Mouse (Mus musculus): ENCODE data around the gene Defb41. TPM values are rescaled to one million over a fixed set of nuclear protein-coding genes. Genes with fewer than 3 reads are reported as not detected.
"Not testable (repeated sequence)": the region's sequence is repeated elsewhere in the genome, so short reads cannot be mapped to it uniquely, and the experiment has no call there.

Defb41 gene
- not detected for total RNA-seq (2021)
- long read RNA-seq, experiment 1 = 0 reads
- long read RNA-seq, experiment 2 = 0 reads

DNA sequence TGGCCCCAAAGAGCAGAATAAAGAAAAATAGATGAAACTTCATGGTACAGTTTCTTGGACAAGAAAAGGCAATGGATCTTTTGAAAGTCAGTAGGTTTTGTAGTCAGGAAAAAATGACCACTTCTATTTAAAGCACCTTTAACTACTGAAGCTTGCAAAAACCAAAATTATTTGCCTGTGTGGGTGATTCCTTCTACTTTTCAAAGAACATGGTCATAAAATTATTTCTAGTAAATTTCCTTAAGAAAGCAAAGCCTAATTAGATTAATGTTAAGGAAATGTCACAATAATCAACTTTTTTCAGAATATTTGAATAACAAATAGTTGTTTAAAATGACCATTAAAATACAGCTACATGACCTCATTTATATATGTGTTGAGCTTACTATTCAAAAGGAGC, at the start of gene Defb41:
TSS of gene Defb41 (minus strand) at position 101 of the 400 bp plus-strand sequence.
- no peak for DNase-seq (ENCODE audit: low spot score)

GRCm38 (mm10) chr1:18308474-18308829, 43.5 kb upstream of the Defb41 start:
- DNase-seq (ENCODE audit: low spot score) = no peak

- DNase-seq (ENCODE audit: low spot score) = no peak
These were observed 42.9 kb upstream of the Defb41 start for GRCm38 (mm10) chr1:18307545-18308473.

DNA sequence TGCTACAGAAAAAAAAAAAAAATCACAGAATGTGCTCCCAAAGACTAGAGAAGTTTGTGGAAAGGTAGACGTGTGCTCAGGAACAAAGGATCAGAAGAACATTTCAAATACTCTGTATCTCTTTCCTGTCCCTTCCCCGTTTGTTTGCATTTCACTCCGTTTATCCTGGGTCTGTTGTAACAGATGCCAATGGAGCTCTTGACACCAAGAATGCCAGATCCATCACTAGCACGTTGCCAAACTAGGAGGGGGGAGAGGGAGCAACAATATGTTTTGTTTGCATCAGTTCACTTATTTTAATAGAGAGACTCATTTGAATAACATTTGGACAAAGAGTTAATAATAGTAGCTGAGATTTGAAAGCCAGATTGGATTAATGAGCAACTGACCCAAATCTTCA, 27.6 kb upstream of the Defb41 start:
- no peak for DNase-seq (ENCODE audit: low spot score)

GRCm38 (mm10) chr1:18288860-18289259, 23.9 kb upstream of the Defb41 start:
- no peak for DNase-seq (ENCODE audit: low spot score)

- no peak for DNase-seq (ENCODE audit: low spot score)
These were observed 22.4 kb upstream of the Defb41 start for GRCm38 (mm10) chr1:18287371-18287770.

DNA sequence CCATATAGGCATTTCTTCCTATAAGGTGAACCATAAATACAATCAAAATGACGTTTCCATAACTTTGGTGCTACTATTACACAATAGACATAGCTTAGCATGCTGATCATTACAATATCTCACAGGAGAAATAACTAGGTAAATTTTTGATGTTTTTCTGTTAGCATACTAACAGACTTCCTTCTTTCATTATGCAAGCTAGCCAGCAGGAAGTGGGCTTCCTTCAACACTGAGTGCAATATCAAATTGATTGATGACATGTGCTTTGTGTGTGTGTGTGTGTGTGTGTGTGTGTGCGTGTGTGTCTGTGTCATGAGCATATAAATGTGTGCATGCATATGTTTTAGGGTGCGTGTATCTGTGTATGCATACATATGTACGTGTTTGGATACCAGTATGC, 6.2 kb upstream of the Defb41 start:
- no peak for DNase-seq (ENCODE audit: low spot score)

GRCm38 (mm10) chr1:18268845-18269244, 3.9 kb upstream of the Defb41 start:
- DNase-seq (ENCODE audit: low spot score) = no peak

- not testable (repeated sequence) for DNase-seq (ENCODE audit: low spot score)
These were observed 18.9 kb downstream of the Defb41 start for GRCm38 (mm10) chr1:18245801-18246580.

GRCm38 (mm10) chr1:18237343-18237742, 27.6 kb downstream of the Defb41 start, which contains the start of gene Defb18:
TSS of gene Defb18 (minus strand) at chr1:18237443.
- DNase-seq (ENCODE audit: low spot score) = no peak

- DNase-seq (ENCODE audit: low spot score) = no peak
These were observed 41.5 kb downstream of the Defb41 start for GRCm38 (mm10) chr1:18223385-18223945.

Other genes with a start within 250 kb of the Defb41 start
- not detected for gene Crisp4, start 119.2 kb downstream of the Defb41 start, total RNA-seq (2021)
- gene Defb18, start 27.7 kb downstream of the Defb41 start, total RNA-seq (2021) = not detected